Mouse (Mus musculus) MEL (cell line): ENCODE measurements around the gene Enpp7. TPM values are rescaled to one million over a fixed set of nuclear protein-coding genes. Genes with fewer than 3 reads are reported as not detected.

ENCODE experiments used
- DNase-seq: peaks from one replicate; pipeline ENCODE4 v3.0.0; 2011; ENCODE audit warnings: low read depth, low spot score
- H3K27ac ChIP-seq: 2 replicates; pipeline ENCODE4 v1.5.1; 2012; ENCODE audit warnings: low read depth, mild to moderate bottlenecking, control low read depth, low read length, moderate library complexity; ENCODE audit not compliant: control insufficient read depth
- H3K27me3 ChIP-seq, 2 experiments: fragments of 150-350 bp in 1 of 2; sonication (generic) in 1 of 2; 2 replicates each; pipeline ENCODE4 v1.6.1; 2012; ENCODE audit warnings: low read length in 2 of 2, mild to moderate bottlenecking in 2 of 2, improper control_type of control experiment in 1 of 2, moderate library complexity in 1 of 2; ENCODE audit not compliant: insufficient read depth in 2 of 2, control insufficient read depth in 1 of 2
- H3K36me3 ChIP-seq, 2 experiments: 2 replicates each; pipeline ENCODE4 v1.6.1; 2012 to 2014; ENCODE audit warnings: low read length in 2 of 2, improper control_type of control experiment in 1 of 2, inconsistent platforms in 1 of 2, mild to moderate bottlenecking in 1 of 2; ENCODE audit not compliant: insufficient read depth in 2 of 2, control insufficient read depth in 1 of 2
- H3K4me1 ChIP-seq, 2 experiments: fragments of 150-350 bp in 1 of 2; sonication (generic) in 1 of 2; 2 replicates each; pipeline ENCODE4 v1.6.1; 2012; ENCODE audit warnings: low read length in 2 of 2, improper control_type of control experiment in 1 of 2, mild to moderate bottlenecking in 1 of 2; ENCODE audit not compliant: insufficient read depth in 2 of 2, control insufficient read depth in 1 of 2
- H3K4me3 ChIP-seq, 2 experiments: fragments of 150-350 bp in 1 of 2; sonication (generic) in 1 of 2; 2 replicates each; pipeline ENCODE4 v1.5.1; 2012; ENCODE audit warnings: low read depth in 2 of 2, low read length in 2 of 2, mild to moderate bottlenecking in 2 of 2, moderate library complexity in 2 of 2, control low read depth in 1 of 2, improper control_type of control experiment in 1 of 2; ENCODE audit not compliant: control insufficient read depth in 1 of 2, insufficient read depth in 1 of 2
- H3K79me2 ChIP-seq: 2 replicates; pipeline ENCODE4 v1.6.1; 2012; ENCODE audit warnings: mild to moderate bottlenecking, low read length, moderate library complexity; ENCODE audit not compliant: control insufficient read depth, poor library complexity, insufficient read depth
- H3K9ac ChIP-seq: 2 replicates; pipeline ENCODE4 v1.6.1; 2012; ENCODE audit warnings: low read depth, mild to moderate bottlenecking, control low read depth, low read length, moderate library complexity; ENCODE audit not compliant: control insufficient read depth, poor library complexity, severe bottlenecking
- H3K9me3 ChIP-seq: fragments of 150-350 bp; sonication (generic); replicated peaks from 2 replicates; pipeline ENCODE4 v1.6.1; 2012; ENCODE audit warnings: mild to moderate bottlenecking, low read length, improper control_type of control experiment, moderate library complexity; ENCODE audit not compliant: insufficient read depth
- CHD1 ChIP-seq: IDR thresholded peaks from 2 replicates; pipeline ENCODE4 v1.6.1; 2012; ENCODE audit warnings: low read depth, mild to moderate bottlenecking, inconsistent platforms, low read length, improper control_type of control experiment
- CTCF ChIP-seq, 3 experiments: IDR thresholded peaks in 2 of 3; conservative IDR thresholded peaks in 1 of 3; 2 replicates each; pipeline ENCODE4 v1.5.1; 2011 to 2012; ENCODE audit warnings: low read length in 3 of 3, low read depth in 2 of 3, mild to moderate bottlenecking in 2 of 3, improper control_type of control experiment in 1 of 3, inconsistent platforms in 1 of 3, mixed read lengths in 1 of 3, moderate library complexity in 1 of 3; ENCODE audit not compliant: control insufficient read depth in 1 of 3, insufficient read depth in 1 of 3, poor library complexity in 1 of 3, severe bottlenecking in 1 of 3
- E2F4 ChIP-seq: IDR thresholded peaks from 2 replicates; pipeline ENCODE4 v1.6.1; 2011; ENCODE audit warnings: low read depth, low read length, improper control_type of control experiment, borderline replicate concordance
- ELF1 ChIP-seq: IDR thresholded peaks from 2 replicates; pipeline ENCODE4 v1.6.1; 2014; ENCODE audit warnings: low read depth, mild to moderate bottlenecking, inconsistent platforms, low read length, improper control_type of control experiment, moderate library complexity
- EP300 ChIP-seq, 2 experiments: IDR thresholded peaks; 2 replicates each; pipeline ENCODE4 v1.6.1; 2011; ENCODE audit warnings: improper control_type of control experiment in 2 of 2, low read length in 2 of 2, low read depth in 1 of 2, mild to moderate bottlenecking in 1 of 2
- ETS1 ChIP-seq: IDR thresholded peaks from 2 replicates; pipeline ENCODE4 v1.6.1; 2012; ENCODE audit warnings: low read depth, mild to moderate bottlenecking, inconsistent platforms, low read length, improper control_type of control experiment, moderate library complexity
- GABPA ChIP-seq: IDR thresholded peaks from 2 replicates; pipeline ENCODE4 v1.6.1; 2012; ENCODE audit warnings: low read depth, mild to moderate bottlenecking, inconsistent platforms, low read length, improper control_type of control experiment, moderate library complexity
- GATA1 ChIP-seq: IDR thresholded peaks from 2 replicates; pipeline ENCODE4 v1.6.1; 2011; ENCODE audit warnings: low read depth, low read length, improper control_type of control experiment
- HCFC1 ChIP-seq: IDR thresholded peaks from 2 replicates; pipeline ENCODE4 v1.6.1; 2012; ENCODE audit warnings: low read depth, mild to moderate bottlenecking, inconsistent platforms, low read length, improper control_type of control experiment, moderate library complexity
- MAX ChIP-seq: IDR thresholded peaks from 2 replicates; pipeline ENCODE4 v1.6.1; 2011; ENCODE audit warnings: low read length, improper control_type of control experiment
- MAZ ChIP-seq: IDR thresholded peaks from 2 replicates; pipeline ENCODE4 v1.6.1; 2012; ENCODE audit warnings: low read depth, mild to moderate bottlenecking, inconsistent platforms, low read length, improper control_type of control experiment
- MEF2A ChIP-seq: IDR thresholded peaks from 2 replicates; pipeline ENCODE4 v1.6.1; 2014; ENCODE audit warnings: low read depth, mild to moderate bottlenecking, inconsistent platforms, low read length, improper control_type of control experiment; ENCODE audit not compliant: poor library complexity, insufficient replicate concordance, severe bottlenecking; ENCODE audit errors: extremely low read depth
- MXI1 ChIP-seq: IDR thresholded peaks from 2 replicates; pipeline ENCODE4 v1.6.1; 2011; ENCODE audit warnings: mild to moderate bottlenecking, low read depth, low read length, improper control_type of control experiment
- MYC ChIP-seq: IDR thresholded peaks from 2 replicates; pipeline ENCODE4 v1.6.1; 2011; ENCODE audit warnings: low read depth, mild to moderate bottlenecking, low read length, improper control_type of control experiment, moderate library complexity
- NELFE ChIP-seq: IDR thresholded peaks from 2 replicates; pipeline ENCODE4 v1.6.1; 2011; ENCODE audit warnings: low read depth, low read length, improper control_type of control experiment
- NRF1 ChIP-seq: IDR thresholded peaks from 2 replicates; pipeline ENCODE4 v1.6.1; 2014; ENCODE audit warnings: low read depth, mild to moderate bottlenecking, inconsistent platforms, low read length, improper control_type of control experiment, moderate library complexity; ENCODE audit not compliant: poor library complexity, insufficient read depth, severe bottlenecking
- POLR2A ChIP-seq, 2 experiments: IDR thresholded peaks; 2 replicates each; pipeline ENCODE4 v1.6.1; 2011 to 2012; ENCODE audit warnings: low read length in 2 of 2, mild to moderate bottlenecking in 2 of 2, control low read depth in 1 of 2, improper control_type of control experiment in 1 of 2, low read depth in 1 of 2, moderate library complexity in 1 of 2; ENCODE audit not compliant: control insufficient read depth in 1 of 2, insufficient read depth in 1 of 2, poor library complexity in 1 of 2
- POLR2AphosphoS2 ChIP-seq: IDR thresholded peaks from 2 replicates; pipeline ENCODE4 v1.6.1; 2011; ENCODE audit warnings: low read length, improper control_type of control experiment
- POLR2AphosphoS5 ChIP-seq: IDR thresholded peaks from 2 replicates; pipeline ENCODE4 v1.6.1; 2012; ENCODE audit warnings: low read depth, borderline replicate concordance, mild to moderate bottlenecking, inconsistent platforms, low read length, moderate library complexity, mixed read lengths
- RAD21 ChIP-seq: IDR thresholded peaks from 2 replicates; pipeline ENCODE4 v1.6.1; 2011; ENCODE audit warnings: mild to moderate bottlenecking, low read depth, low read length, improper control_type of control experiment
- SIN3A ChIP-seq: IDR thresholded peaks from 2 replicates; pipeline ENCODE4 v1.6.1; 2012; ENCODE audit warnings: low read length, improper control_type of control experiment, inconsistent platforms
- TBP ChIP-seq: IDR thresholded peaks from 2 replicates; pipeline ENCODE4 v1.8.0; 2011; ENCODE audit warnings: low read depth, low read length, improper control_type of control experiment
- TCF12 ChIP-seq: IDR thresholded peaks from 2 replicates; pipeline ENCODE4 v1.6.1; 2014; ENCODE audit warnings: low read depth, mild to moderate bottlenecking, inconsistent platforms, low read length, improper control_type of control experiment, moderate library complexity
- USF1 ChIP-seq: IDR thresholded peaks from 2 replicates; pipeline ENCODE4 v1.6.1; 2014; ENCODE audit warnings: low read depth, mild to moderate bottlenecking, inconsistent platforms, low read length, improper control_type of control experiment, moderate library complexity
- ZC3H11A ChIP-seq: IDR thresholded peaks from 2 replicates; pipeline ENCODE4 v1.6.1; 2012; ENCODE audit warnings: low read depth, mild to moderate bottlenecking, inconsistent platforms, low read length, improper control_type of control experiment
- ZMIZ1 ChIP-seq: IDR thresholded peaks from 2 replicates; pipeline ENCODE4 v1.6.1; 2012; ENCODE audit warnings: low read depth, mild to moderate bottlenecking, inconsistent platforms, low read length, improper control_type of control experiment, moderate library complexity
- ZNF384 ChIP-seq: IDR thresholded peaks from 2 replicates; pipeline ENCODE4 v1.6.1; 2012; ENCODE audit warnings: low read depth, mild to moderate bottlenecking, inconsistent platforms, low read length, improper control_type of control experiment
- polyA plus RNA-seq, 2 experiments: library from polyadenylated mRNA; stranded (reverse) in 1 of 2; unstranded in 1 of 2; fragments of >175 nt in 1 of 2; fragments of >200 nt in 1 of 2; gene quantifications; 2 replicates each; pipeline versions ENCODE4 v1.2.1 to v1.2.4; 2012; ENCODE audit warnings: low replicate concordance in 2 of 2, low read depth in 1 of 2; ENCODE audit not compliant: insufficient read length in 2 of 2, insufficient read depth in 1 of 2, missing spikeins in 1 of 2
- total RNA-seq: library from RNA; depleted of rRNA; stranded (reverse); fragments of 300-350 nt; gene quantifications from 2 replicates; pipeline ENCODE4 v1.2.3, GENCODE M21; 2012

Gene Enpp7
- total and polyA plus RNA-seq, 3 experiments: not detected

GRCm38 (mm10) chr11:119022068-119022894 lies 34.3 kb downstream of the Enpp7 start:
- Histone ChIP-seq H3K4me3 (peak overlapping the region; percentile 19 to 63; a peak in 3 of 4 replicates), H3K9me3 (no peaks in the 10 kb centered on the region), H3K4me1 (peaks cover 0 to 27% of the 10 kb centered on the region in 2 experiments; a peak in 2 of 4 replicates), H3K27me3 (no peaks in the 10 kb centered on the region), H3K9ac (peak overlapping the region; percentile 67), H3K79me2 (peaks cover 11% of the 10 kb centered on the region), H3K27ac (no peak overlapping the region), H3K36me3 (peaks cover 0 to 16% of the 10 kb centered on the region in 2 experiments; a peak in 2 of 4 replicates)
- no peak for DNase-seq
- no peak for TF ChIP-seq MEF2A
- TF ChIP-seq CTCF (IDR thresholded peaks at IDR 0.05 in 2 of 3, conservative IDR thresholded peaks at IDR 0.05 in 1 of 3; ENCODE audit: control insufficient read depth in 1 of 3, insufficient read depth in 1 of 3, low read depth in 2 of 3, low read length in 3 of 3, poor library complexity in 1 of 3, severe bottlenecking in 1 of 3): peak; percentile 31 to 68 (median 49); a peak in 5 of 6 replicates

GRCm38 (mm10) chr11:119022895-119023615 lies 35.1 kb downstream of the Enpp7 start, which contains the start of gene Cbx2:
Gene Cbx2, plus strand, starts transcription at chr11:119022962.
- Histone ChIP-seq H3K9ac (peak within 1 kb of the TSS; percentile 89), H3K27me3 (no peaks in the 10 kb centered on the region)
- TF ChIP-seq CHD1 (no peak), RAD21 (no peak), MXI1 (peak; percentile 33; the same call in 1 of the 2 replicates), SIN3A (peak; percentile 31; the same call in 1 of the 2 replicates), NELFE (peak; percentile 78), MEF2A (no peak), E2F4 (no peak; the same call in 1 of the 2 replicates), GATA1 (no peak), ZNF384 (no peak), ZC3H11A (no peak), MAZ (0 out of 2 replicates have a peak, but pooled peaks have one; percentile 31), ETS1 (no peak), NRF1 (peak; percentile 77), TBP (no peak), EP300 (IDR thresholded peaks at IDR 0.05; ENCODE audit: low read depth in 1 of 2, low read length in 2 of 2) (no peak), POLR2AphosphoS5 (no peak), CTCF (IDR thresholded peaks at IDR 0.05 in 2 of 3, conservative IDR thresholded peaks at IDR 0.05 in 1 of 3; ENCODE audit: control insufficient read depth in 1 of 3, insufficient read depth in 1 of 3, low read depth in 2 of 3, low read length in 3 of 3, poor library complexity in 1 of 3, severe bottlenecking in 1 of 3) (no peak), MYC (no peak), POLR2AphosphoS2 (peak; percentile 38; the same call in 1 of the 2 replicates), ZMIZ1 (peak; percentile 76; the same call in 1 of the 2 replicates), GABPA (no peak), USF1 (no peak), HCFC1 (peak; percentile 46; the same call in 1 of the 2 replicates), POLR2A (IDR thresholded peaks at IDR 0.05; ENCODE audit: control insufficient read depth in 1 of 2, insufficient read depth in 1 of 2, low read depth in 1 of 2, low read length in 2 of 2, poor library complexity in 1 of 2) (peak; percentile 60 to 70; a peak in 2 of 4 replicates), ELF1 (no peak), TCF12 (peak; percentile 30; the same call in 1 of the 2 replicates), MAX (peak; percentile 40; the same call in 1 of the 2 replicates)

More at GRCm38 (mm10) chr11:119022895-119023615, 35.1 kb downstream of the Enpp7 start, which contains the start of gene Cbx2:
- Histone ChIP-seq H3K4me1 (peaks cover 0 to 27% of the 10 kb centered on the region in 2 experiments; a peak in 2 of 4 replicates), H3K36me3 (peaks cover 0 to 16% of the 10 kb centered on the region in 2 experiments; a peak in 2 of 4 replicates), H3K79me2 (peaks cover 11% of the 10 kb centered on the region), H3K9me3 (no peaks in the 10 kb centered on the region), H3K4me3 (peak within 1 kb of the TSS; percentile 63 to 78), H3K27ac (peak within 1 kb of the TSS; percentile 2; the same call in 1 of the 2 replicates)
- DNase-seq: peak; percentile 82
